Mouse (Mus musculus): ENCODE results near the gene Trem3. TPM values are rescaled to one million over a fixed set of nuclear protein-coding genes. Genes with fewer than 3 reads are reported as not detected.

Gene Trem3
- total RNA-seq, 2 experiments from 2014 or later = not detected

Other genes with a start within 250 kb of the Trem3 start
- gene 1700122O11Rik, start 209.5 kb upstream of the Trem3 start, total RNA-seq (2021) = not detected
- not detected for gene 1700067P10Rik, start 158.5 kb upstream of the Trem3 start, total RNA-seq (2021)
- gene 9830107B12Rik, start 101.5 kb upstream of the Trem3 start, total RNA-seq (2021) = not detected
- gene A530064D06Rik, start 80.5 kb upstream of the Trem3 start, total RNA-seq (2021) = not detected
- not detected for gene Trem1, start 15.0 kb upstream of the Trem3 start, total RNA-seq (2021)
- not detected for gene Treml4, start 16.5 kb downstream of the Trem3 start, total RNA-seq (2021)
- gene Treml2, start 51.7 kb downstream of the Trem3 start, total RNA-seq (2021) = under 1 TPM; 0.15 to 0.40 TPM
- gene B430306N03Rik, start 68.4 kb downstream of the Trem3 start, total RNA-seq (2021) = under 1 TPM in 1 of 2 experiments, not detected in 1; 0.12 TPM
- gene Trem2, start 98.6 kb downstream of the Trem3 start, total RNA-seq (2021) = 10 to 100 TPM; 10.5 to 13.0 TPM
- not detected for gene Treml1, start 112.1 kb downstream of the Trem3 start, total RNA-seq (2021)
- 10 to 100 TPM; 26.7 to 27.1 TPM for gene Nfya, start 162.1 kb downstream of the Trem3 start, total RNA-seq (2021)
- 10 to 100 TPM; 10.5 to 13.7 TPM for gene Oard1, start 162.2 kb downstream of the Trem3 start, total RNA-seq (2021)
- gene Apobec2, start 185.2 kb downstream of the Trem3 start, total RNA-seq (2021) = under 1 TPM in 1 of 2 experiments, not detected in 1; 0.20 TPM
- gene Tspo2, start 203.7 kb downstream of the Trem3 start, total RNA-seq (2021) = not detected
- under 1 TPM; 0.47 to 0.64 TPM for gene Unc5cl, start 207.1 kb downstream of the Trem3 start, total RNA-seq (2021)

All from layer of hippocampus, postnatal 25 days (tissue).